Mouse (Mus musculus): Measurements from ENCODE around the gene Hist4h4. TPM values are rescaled to one million over a fixed set of nuclear protein-coding genes. Genes with fewer than 3 reads are reported as not detected.

Gene Hist4h4
- polyA plus RNA-seq, 1 experiment from 2014 or later, result 0.93 TPM

- H3K9me3 ChIP-seq (ENCODE audit: control insufficient read depth, low read length), result no peaks in the 10 kb centered on the region
- H3K9ac ChIP-seq (ENCODE audit: low read length), result no peak within 1 kb of the TSS
- no peaks in the 10 kb centered on the region for H3K4me1 ChIP-seq (replicated peaks; ENCODE audit: control insufficient read depth, insufficient read depth, low read length)
- H3K36me3 ChIP-seq (ENCODE audit: control insufficient read depth, insufficient read depth, low read length), result no peaks in the 10 kb centered on the region
- WGBS, result 73% methylated on average over 20 of the region's 20 CpGs
- ATAC-seq (ENCODE audit: low read depth), result no peak
- H3K4me2 ChIP-seq (ENCODE audit: low read depth, low read length), result no peak within 1 kb of the TSS
- H3K27ac ChIP-seq (ENCODE audit: low read length), result no peak within 1 kb of the TSS
- no peak within 1 kb of the TSS for H3K4me3 ChIP-seq (ENCODE audit: low read length)
- no peaks in the 10 kb centered on the region for H3K27me3 ChIP-seq (ENCODE audit: control insufficient read depth, insufficient read depth, low read depth, low read length)
Observed at GRCm38 (mm10) chr6:136781377-136781986, 22.7 kb downstream of the Hist4h4 start, which contains the start of gene Gucy2c. Gucy2c (minus strand) TSS chr6:136781765.

GRCm38 (mm10) chr6:136776392-136776791 is 27.8 kb downstream of the Hist4h4 start:
- 70% methylated on average over 1 of the region's 1 CpGs for WGBS
- H3K4me1 ChIP-seq (replicated peaks; ENCODE audit: control insufficient read depth, insufficient read depth, low read length), result no peaks in the 10 kb centered on the region
- no peaks in the 10 kb centered on the region for H3K27me3 ChIP-seq (ENCODE audit: control insufficient read depth, insufficient read depth, low read depth, low read length)
- no peak overlapping the region for H3K4me2 ChIP-seq (ENCODE audit: low read depth, low read length)
- no peak overlapping the region for H3K4me3 ChIP-seq (ENCODE audit: low read length)
- H3K36me3 ChIP-seq (ENCODE audit: control insufficient read depth, insufficient read depth, low read length), result no peaks in the 10 kb centered on the region
- H3K9me3 ChIP-seq (ENCODE audit: control insufficient read depth, low read length), result no peaks in the 10 kb centered on the region
- ATAC-seq (ENCODE audit: low read depth), result no peak
- H3K27ac ChIP-seq (ENCODE audit: low read length), result no peak overlapping the region
- H3K9ac ChIP-seq (ENCODE audit: low read length), result no peak overlapping the region

- peak; percentile 66 for ATAC-seq (ENCODE audit: low read depth)
- Histone ChIP-seq H3K27ac (ENCODE audit: low read length) (peak overlapping the region; percentile 29; the same call in 1 of the 2 replicates), H3K4me2 (ENCODE audit: low read depth, low read length) (no peak overlapping the region), H3K4me1 (replicated peaks; ENCODE audit: control insufficient read depth, insufficient read depth, low read length) (peaks cover 6% of the 10 kb centered on the region), H3K9me3 (ENCODE audit: control insufficient read depth, low read length) (no peaks in the 10 kb centered on the region), H3K9ac (ENCODE audit: low read length) (no peak overlapping the region), H3K4me3 (ENCODE audit: low read length) (no peak overlapping the region), H3K36me3 (ENCODE audit: control insufficient read depth, insufficient read depth, low read length) (no peaks in the 10 kb centered on the region), H3K27me3 (ENCODE audit: control insufficient read depth, insufficient read depth, low read depth, low read length) (no peaks in the 10 kb centered on the region)
- 69% methylated on average over 7 of the region's 7 CpGs for WGBS
Observed at GRCm38 (mm10) chr6:136769859-136770258, 34.4 kb downstream of the Hist4h4 start.

- Histone ChIP-seq H3K4me3 (ENCODE audit: low read length) (no peak overlapping the region), H3K27me3 (ENCODE audit: control insufficient read depth, insufficient read depth, low read depth, low read length) (no peaks in the 10 kb centered on the region), H3K36me3 (ENCODE audit: control insufficient read depth, insufficient read depth, low read length) (no peaks in the 10 kb centered on the region), H3K9ac (ENCODE audit: low read length) (no peak overlapping the region), H3K9me3 (ENCODE audit: control insufficient read depth, low read length) (no peaks in the 10 kb centered on the region), H3K4me1 (replicated peaks; ENCODE audit: control insufficient read depth, insufficient read depth, low read length) (peaks cover 11% of the 10 kb centered on the region), H3K27ac (ENCODE audit: low read length) (peak overlapping the region; percentile 55), H3K4me2 (ENCODE audit: low read depth, low read length) (no peak overlapping the region)
- peak; percentile 65 for ATAC-seq (ENCODE audit: low read depth)
- WGBS, result 54% methylated on average over 8 of the region's 8 CpGs
Observed at GRCm38 (mm10) chr6:136769143-136769542, 35.1 kb downstream of the Hist4h4 start.

- peak; percentile 96 for ATAC-seq (ENCODE audit: low read depth)
- Histone ChIP-seq H3K36me3 (ENCODE audit: control insufficient read depth, insufficient read depth, low read length) (no peaks in the 10 kb centered on the region), H3K9ac (ENCODE audit: low read length) (no peak overlapping the region), H3K27me3 (ENCODE audit: control insufficient read depth, insufficient read depth, low read depth, low read length) (no peaks in the 10 kb centered on the region), H3K4me3 (ENCODE audit: low read length) (no peak overlapping the region), H3K4me2 (ENCODE audit: low read depth, low read length) (no peak overlapping the region), H3K9me3 (ENCODE audit: control insufficient read depth, low read length) (no peaks in the 10 kb centered on the region), H3K27ac (ENCODE audit: low read length) (no peak overlapping the region), H3K4me1 (replicated peaks; ENCODE audit: control insufficient read depth, insufficient read depth, low read length) (peaks cover 10% of the 10 kb centered on the region)
- WGBS, result 6% methylated on average over 1 of the region's 1 CpGs
Observed at GRCm38 (mm10) chr6:136763912-136764311, 40.3 kb downstream of the Hist4h4 start.

Small RNAs within 50 kb of the gene (microRNA-seq; reads per million reads assigned to microRNA genes)
- gene Gm44364, result not detected

Other genes starting within 250 kb of the Hist4h4 start
- 5.8 TPM in 2 replicates for gene Plbd1, start 142.5 kb downstream of the Hist4h4 start, polyA plus RNA-seq (2015; fragmentation: Nextera tagmentation; extraction: Ambion mirVana)
- gene Gucy2c, start 22.6 kb downstream of the Hist4h4 start, polyA plus RNA-seq (2015; fragmentation: Nextera tagmentation; extraction: Ambion mirVana), result 0.13 and 0.21 TPM in 2 replicates
- 121 and 141 TPM in 2 replicates for gene H2afj, start 3.8 kb upstream of the Hist4h4 start, polyA plus RNA-seq (2015; fragmentation: Nextera tagmentation; extraction: Ambion mirVana)
- 0.87 and 1.7 TPM in 2 replicates for gene BC049715, start 23.2 kb upstream of the Hist4h4 start, polyA plus RNA-seq (2015; fragmentation: Nextera tagmentation; extraction: Ambion mirVana)
- 91.1 and 107 TPM in 2 replicates for gene Wbp11, start 23.8 kb upstream of the Hist4h4 start, polyA plus RNA-seq (2015; fragmentation: Nextera tagmentation; extraction: Ambion mirVana)
- 3.3 and 3.5 TPM in 2 replicates for gene Smco3, start 31.0 kb upstream of the Hist4h4 start, polyA plus RNA-seq (2015; fragmentation: Nextera tagmentation; extraction: Ambion mirVana)
- gene Art4, start 53.3 kb upstream of the Hist4h4 start, polyA plus RNA-seq (2015; fragmentation: Nextera tagmentation; extraction: Ambion mirVana), result 7.1 and 7.8 TPM in 2 replicates
- gene Mgp, start 71.4 kb upstream of the Hist4h4 start, polyA plus RNA-seq (2015; fragmentation: Nextera tagmentation; extraction: Ambion mirVana), result 1,118 and 1,160 TPM in 2 replicates
- 0.35 and 0.97 TPM in 2 replicates for gene Erp27, start 117.8 kb upstream of the Hist4h4 start, polyA plus RNA-seq (2015; fragmentation: Nextera tagmentation; extraction: Ambion mirVana)
- gene Pde6h, start 119.4 kb upstream of the Hist4h4 start, polyA plus RNA-seq (2015; fragmentation: Nextera tagmentation; extraction: Ambion mirVana), result 0.20 TPM in 1 of 2 replicates, not detected in the other
- 85.2 and 98.2 TPM in 2 replicates for gene Arhgdib, start 137.5 kb upstream of the Hist4h4 start, polyA plus RNA-seq (2015; fragmentation: Nextera tagmentation; extraction: Ambion mirVana)

All from lung, embryonic 16.5 days (tissue).